Mouse (Mus musculus): ENCODE measurements around the gene Oscar. TPM values are rescaled to one million over a fixed set of nuclear protein-coding genes. Genes with fewer than 3 reads are reported as not detected.

The Oscar gene
- 0.18 and 0.31 TPM in 2 replicates for polyA plus RNA-seq (2014; fragmentation: Nextera tagmentation; extraction: Ambion mirVana)

DNA sequence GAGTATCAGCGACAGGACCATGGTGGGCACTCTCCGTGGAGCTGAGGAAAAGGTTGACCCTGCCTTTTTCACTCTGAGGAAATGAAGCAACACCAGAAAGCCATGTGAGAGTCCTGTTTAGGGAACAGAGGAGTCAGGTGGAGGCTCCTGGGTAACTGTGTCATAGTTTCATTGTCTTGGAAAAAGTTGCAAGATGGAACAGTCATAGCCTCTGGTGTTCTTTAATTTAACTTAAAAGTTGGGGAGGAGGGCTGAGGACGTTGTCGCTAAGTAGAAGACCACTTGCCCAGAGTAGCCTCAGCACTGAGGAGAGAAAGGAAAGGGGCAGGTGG is at the start of gene Oscar:
Gene Oscar, minus strand, starts transcription at position 101 of the 332 bp plus-strand sequence.
- no peak within 1 kb of the TSS for H3K27ac ChIP-seq (ENCODE audit: low read depth, low read length)
- H3K4me1 ChIP-seq (replicated peaks; ENCODE audit: control insufficient read depth, insufficient read depth, low read length): no peaks in the 10 kb centered on the region
- no peak within 1 kb of the TSS for H3K9ac ChIP-seq (ENCODE audit: low read depth, low read length)
- H3K4me2 ChIP-seq (replicated peaks; ENCODE audit: low read depth, low read length): no peak within 1 kb of the TSS
- H3K36me3 ChIP-seq (ENCODE audit: control insufficient read depth, insufficient read depth, low read length): no peaks in the 10 kb centered on the region
- no peaks in the 10 kb centered on the region for H3K9me3 ChIP-seq (ENCODE audit: control insufficient read depth, low read length)
- H3K27me3 ChIP-seq (ENCODE audit: control insufficient read depth, insufficient read depth, low read length): no peaks in the 10 kb centered on the region
- ATAC-seq (ENCODE audit: low FRiP score) (no peak), DNase-seq (ENCODE audit: low spot score) (no peak)
- WGBS: 75% methylated on average over 4 of the region's 4 CpGs
- no peak within 1 kb of the TSS for H3K4me3 ChIP-seq (ENCODE audit: low read depth, low read length)

DNA sequence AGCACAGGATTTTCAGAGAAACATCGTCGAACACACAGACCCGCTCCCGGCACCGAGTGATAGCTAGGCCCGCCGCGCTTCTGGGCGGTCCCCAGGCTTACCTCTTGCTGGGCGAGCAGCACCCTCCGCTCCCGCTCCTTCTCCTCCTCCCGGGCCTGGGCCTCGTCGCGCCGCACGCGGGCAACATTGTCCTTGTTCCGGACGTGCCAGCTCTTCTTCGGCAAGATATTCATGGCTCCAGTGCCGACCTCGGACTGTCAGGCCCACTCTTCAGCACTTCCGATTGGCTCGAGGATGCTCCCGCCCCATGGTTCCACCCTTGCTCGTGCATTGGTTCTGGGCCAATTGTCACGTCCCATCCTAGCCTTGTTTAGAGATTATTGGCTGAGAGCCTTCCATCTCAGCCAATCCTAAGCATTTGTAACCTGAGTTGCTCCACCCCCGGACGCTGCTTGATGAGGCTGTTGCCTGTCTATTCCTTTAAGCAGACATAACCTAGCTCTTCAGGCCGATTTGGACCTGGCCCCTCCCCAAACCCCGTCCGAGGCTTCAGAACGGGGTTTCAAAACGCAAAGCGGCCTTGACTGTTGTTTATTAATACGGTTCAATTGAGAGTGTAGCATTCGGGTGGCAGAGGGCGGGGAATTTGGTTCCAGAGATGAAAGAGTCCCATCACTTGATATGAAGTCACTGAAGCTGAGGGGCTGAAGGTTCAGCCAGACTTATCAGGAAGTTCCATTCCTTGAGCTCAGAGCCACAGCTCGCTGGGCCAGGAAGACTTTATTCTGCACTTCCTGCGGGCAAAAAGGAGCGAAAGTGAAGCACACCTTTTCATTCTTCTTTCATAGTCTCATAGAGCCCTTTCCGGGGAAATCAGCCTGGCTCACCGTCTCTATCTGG is 49.5 kb upstream of the Oscar start, which contains the start of gene Leng1:
Gene Leng1, minus strand, starts transcription at position 626 of the 900 bp plus-strand sequence.
- Histone ChIP-seq H3K36me3 (ENCODE audit: control insufficient read depth, insufficient read depth, low read length) (peaks cover 5% of the 10 kb centered on the region), H3K27ac (ENCODE audit: low read depth, low read length) (peak within 1 kb of the TSS; percentile 47; the same call in 1 of the 2 replicates), H3K9me3 (ENCODE audit: control insufficient read depth, low read length) (no peaks in the 10 kb centered on the region), H3K4me3 (ENCODE audit: low read depth, low read length) (peak within 1 kb of the TSS; percentile 61), H3K27me3 (ENCODE audit: control insufficient read depth, insufficient read depth, low read length) (no peaks in the 10 kb centered on the region), H3K9ac (ENCODE audit: low read depth, low read length) (peak within 1 kb of the TSS; percentile 66), H3K4me1 (replicated peaks; ENCODE audit: control insufficient read depth, insufficient read depth, low read length) (no peaks in the 10 kb centered on the region), H3K4me2 (replicated peaks; ENCODE audit: low read depth, low read length) (peak within 1 kb of the TSS; percentile 42)
- WGBS: 4% methylated on average over 45 of the region's 45 CpGs
- ATAC-seq (ENCODE audit: low FRiP score): peak; percentile 99
- peak; percentile 90 for DNase-seq (ENCODE audit: low spot score)

DNA sequence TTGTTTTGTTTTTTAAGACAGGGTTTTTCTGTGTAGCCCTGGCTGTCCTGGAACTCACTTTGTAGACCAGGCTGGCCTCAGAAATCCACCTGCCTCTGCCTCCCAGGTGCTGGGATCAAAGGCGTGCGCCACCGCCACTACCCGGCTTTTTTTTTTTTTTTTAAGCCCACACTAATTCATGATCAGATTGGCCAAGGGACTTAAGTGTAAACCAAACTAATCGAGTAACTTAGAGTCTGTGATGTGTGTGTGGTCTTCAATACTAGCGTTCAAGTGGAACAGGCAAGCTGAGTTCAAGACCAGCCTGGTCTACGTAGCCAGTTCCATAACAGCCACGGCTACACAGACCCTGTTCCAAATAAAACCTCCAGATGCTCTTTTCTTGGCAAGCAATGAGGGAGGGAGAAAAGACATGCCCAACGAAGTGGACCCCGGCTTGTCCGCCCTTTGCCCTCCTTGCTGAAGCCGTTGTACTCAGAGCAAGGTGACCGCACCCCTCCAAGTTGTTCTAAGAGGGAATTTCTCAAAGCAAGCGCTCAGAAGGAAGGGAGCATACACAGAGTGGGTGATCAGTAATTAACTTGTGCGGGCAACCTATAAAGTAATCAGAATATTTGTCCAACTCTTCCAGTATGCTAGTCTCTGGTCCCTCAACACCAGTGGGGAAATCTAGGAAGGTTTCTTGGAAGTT is 48.7 kb upstream of the Oscar start:
- no peaks in the 10 kb centered on the region for H3K27me3 ChIP-seq (ENCODE audit: control insufficient read depth, insufficient read depth, low read length)
- no peaks in the 10 kb centered on the region for H3K9me3 ChIP-seq (ENCODE audit: control insufficient read depth, low read length)
- peak; percentile 32 for ATAC-seq (ENCODE audit: low FRiP score)
- peak overlapping the region; percentile 61 for H3K4me3 ChIP-seq (ENCODE audit: low read depth, low read length)
- H3K4me2 ChIP-seq (replicated peaks; ENCODE audit: low read depth, low read length): peak overlapping the region; percentile 36
- peak; percentile 34 for DNase-seq (ENCODE audit: low spot score)
- no peaks in the 10 kb centered on the region for H3K4me1 ChIP-seq (replicated peaks; ENCODE audit: control insufficient read depth, insufficient read depth, low read length)
- H3K9ac ChIP-seq (ENCODE audit: low read depth, low read length): peak overlapping the region; percentile 66
- peaks cover 10% of the 10 kb centered on the region for H3K36me3 ChIP-seq (ENCODE audit: control insufficient read depth, insufficient read depth, low read length)
- 0 out of 2 replicates have a peak overlapping the region, but pooled peaks have one; percentile 47 for H3K27ac ChIP-seq (ENCODE audit: low read depth, low read length)
- WGBS: 33% methylated on average over 15 of the region's 15 CpGs

DNA sequence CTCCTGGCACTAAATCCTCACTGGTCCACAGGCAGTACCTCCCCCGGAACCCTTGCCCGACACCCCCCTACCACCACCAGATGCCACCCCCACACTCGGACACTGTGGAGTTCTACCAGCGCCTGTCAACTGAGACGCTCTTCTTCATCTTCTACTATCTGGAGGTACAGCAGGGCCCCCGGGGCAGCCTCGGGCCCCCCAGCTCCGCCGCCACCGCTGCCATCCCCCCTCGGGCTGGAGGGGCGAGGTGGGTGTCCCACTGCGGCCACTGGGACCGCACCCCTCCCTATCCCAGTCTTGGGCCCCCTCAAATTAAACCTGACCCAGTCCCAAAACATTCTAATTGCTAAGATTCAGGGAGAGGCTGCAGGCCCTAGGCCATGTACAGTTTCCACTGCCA is 42.6 kb upstream of the Oscar start:
- Histone ChIP-seq H3K27me3 (ENCODE audit: control insufficient read depth, insufficient read depth, low read length) (no peaks in the 10 kb centered on the region), H3K9me3 (ENCODE audit: control insufficient read depth, low read length) (no peaks in the 10 kb centered on the region), H3K9ac (ENCODE audit: low read depth, low read length) (no peak overlapping the region), H3K4me3 (ENCODE audit: low read depth, low read length) (no peak overlapping the region), H3K27ac (ENCODE audit: low read depth, low read length) (no peak overlapping the region), H3K4me1 (replicated peaks; ENCODE audit: control insufficient read depth, insufficient read depth, low read length) (no peaks in the 10 kb centered on the region), H3K4me2 (replicated peaks; ENCODE audit: low read depth, low read length) (no peak overlapping the region), H3K36me3 (ENCODE audit: control insufficient read depth, insufficient read depth, low read length) (peaks cover 40% of the 10 kb centered on the region)
- WGBS: 91% methylated on average over 14 of the region's 14 CpGs
- no peak for ATAC-seq (ENCODE audit: low FRiP score)
- DNase-seq (ENCODE audit: low spot score): no peak

DNA sequence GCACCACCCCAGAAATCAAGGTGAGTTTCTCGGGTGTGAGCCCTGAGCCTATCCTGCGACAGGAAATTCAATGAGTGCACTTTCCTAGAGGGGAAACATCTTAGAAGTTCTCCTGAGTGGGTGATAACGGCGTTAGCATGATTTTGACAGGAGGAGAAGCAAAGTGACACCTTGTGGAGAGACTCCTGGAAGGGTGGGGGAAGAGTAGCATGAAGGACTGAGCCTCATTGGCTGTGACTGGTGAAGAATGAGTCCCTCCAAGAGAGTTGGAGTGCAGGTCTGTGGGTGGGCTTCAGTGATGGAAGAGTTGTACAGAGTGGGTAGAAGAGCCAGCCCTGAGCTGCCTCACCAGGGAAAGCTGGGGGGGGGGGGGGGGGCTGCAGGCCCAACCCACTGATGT is 41.0 kb upstream of the Oscar start:
- H3K27ac ChIP-seq (ENCODE audit: low read depth, low read length): no peak overlapping the region
- H3K4me3 ChIP-seq (ENCODE audit: low read depth, low read length): no peak overlapping the region
- ATAC-seq (ENCODE audit: low FRiP score) (no peak), DNase-seq (ENCODE audit: low spot score) (no peak)
- peaks cover 45% of the 10 kb centered on the region for H3K36me3 ChIP-seq (ENCODE audit: control insufficient read depth, insufficient read depth, low read length)
- H3K4me2 ChIP-seq (replicated peaks; ENCODE audit: low read depth, low read length): no peak overlapping the region
- no peaks in the 10 kb centered on the region for H3K27me3 ChIP-seq (ENCODE audit: control insufficient read depth, insufficient read depth, low read length)
- WGBS: 92% methylated on average over 4 of the region's 4 CpGs
- H3K4me1 ChIP-seq (replicated peaks; ENCODE audit: control insufficient read depth, insufficient read depth, low read length): no peaks in the 10 kb centered on the region
- no peak overlapping the region for H3K9ac ChIP-seq (ENCODE audit: low read depth, low read length)
- no peaks in the 10 kb centered on the region for H3K9me3 ChIP-seq (ENCODE audit: control insufficient read depth, low read length)

- Histone ChIP-seq H3K27me3 (ENCODE audit: control insufficient read depth, insufficient read depth, low read length) (no peaks in the 10 kb centered on the region), H3K4me3 (ENCODE audit: low read depth, low read length) (peak overlapping the region; percentile 81), H3K9me3 (ENCODE audit: control insufficient read depth, low read length) (no peaks in the 10 kb centered on the region), H3K27ac (ENCODE audit: low read depth, low read length) (no peak overlapping the region), H3K36me3 (ENCODE audit: control insufficient read depth, insufficient read depth, low read length) (no peaks in the 10 kb centered on the region), H3K9ac (ENCODE audit: low read depth, low read length) (peak overlapping the region; percentile 89), H3K4me2 (replicated peaks; ENCODE audit: low read depth, low read length) (peak overlapping the region; percentile 69), H3K4me1 (replicated peaks; ENCODE audit: control insufficient read depth, insufficient read depth, low read length) (peaks cover 10% of the 10 kb centered on the region; the same call in 1 of the 2 replicates)
- ATAC-seq (ENCODE audit: low FRiP score) (no peak), DNase-seq (ENCODE audit: low spot score) (no peak)
- WGBS: 77% methylated on average over 4 of the region's 4 CpGs
Observed at GRCm38 (mm10) chr7:3646641-3647040, 30.7 kb upstream of the Oscar start.

DNA sequence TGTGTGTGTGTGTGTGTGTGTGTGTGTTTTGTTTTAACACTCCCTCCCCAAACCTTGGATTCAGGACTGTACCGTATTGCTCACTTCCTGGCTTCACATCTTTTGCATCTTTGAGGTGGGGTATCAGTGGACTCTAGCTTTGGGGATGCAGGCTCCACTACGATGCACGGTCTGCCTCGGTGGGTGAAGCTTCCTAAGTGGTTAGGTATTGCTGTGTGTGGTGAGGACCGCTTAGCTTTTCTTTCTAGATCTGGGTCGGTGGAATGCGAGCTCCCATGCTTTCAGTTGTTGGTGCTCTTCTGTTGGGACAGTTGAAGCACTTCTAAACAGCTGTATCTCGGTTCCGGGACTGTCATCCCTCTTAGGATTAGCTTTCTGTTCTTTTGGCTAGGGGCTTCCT is 30.2 kb upstream of the Oscar start:
- Histone ChIP-seq H3K9me3 (ENCODE audit: control insufficient read depth, low read length) (no peaks in the 10 kb centered on the region), H3K4me1 (replicated peaks; ENCODE audit: control insufficient read depth, insufficient read depth, low read length) (peaks cover 10% of the 10 kb centered on the region; the same call in 1 of the 2 replicates), H3K27ac (ENCODE audit: low read depth, low read length) (no peak overlapping the region), H3K4me3 (ENCODE audit: low read depth, low read length) (peak overlapping the region; percentile 81), H3K4me2 (replicated peaks; ENCODE audit: low read depth, low read length) (peak overlapping the region; percentile 69), H3K36me3 (ENCODE audit: control insufficient read depth, insufficient read depth, low read length) (no peaks in the 10 kb centered on the region), H3K27me3 (ENCODE audit: control insufficient read depth, insufficient read depth, low read length) (no peaks in the 10 kb centered on the region), H3K9ac (ENCODE audit: low read depth, low read length) (peak overlapping the region; percentile 89)
- ATAC-seq (ENCODE audit: low FRiP score) (no peak), DNase-seq (ENCODE audit: low spot score) (no peak)
- WGBS: 45% methylated on average over 9 of the region's 9 CpGs

DNA sequence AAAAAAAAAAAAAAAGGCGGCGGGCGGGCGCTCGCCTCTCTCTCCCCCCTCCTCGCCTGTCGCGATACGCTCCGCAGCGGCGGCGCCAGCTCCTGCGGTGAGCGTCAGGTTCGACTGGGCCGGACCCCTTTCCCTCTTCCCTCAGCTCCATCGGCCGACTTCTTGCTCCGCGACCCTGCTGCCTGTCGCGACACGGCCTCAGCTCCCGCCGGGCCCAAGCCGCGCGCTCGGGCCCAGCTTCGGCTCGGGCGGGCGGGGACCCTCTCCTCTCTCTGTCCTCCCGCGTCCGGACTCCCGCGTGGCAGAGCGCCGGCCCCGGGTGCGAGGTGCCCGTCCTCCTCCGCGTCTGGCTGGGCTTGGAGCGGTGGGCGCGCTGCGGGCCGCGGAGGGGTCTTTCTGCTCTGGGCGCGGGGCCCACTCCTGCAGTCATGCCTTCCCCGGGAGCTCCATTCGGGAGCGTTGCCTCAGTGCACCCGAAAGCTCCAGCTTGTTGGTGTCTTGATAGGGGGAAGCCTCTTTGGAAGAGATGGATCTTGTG is 29.6 kb upstream of the Oscar start:
- H3K36me3 ChIP-seq (ENCODE audit: control insufficient read depth, insufficient read depth, low read length): 0 out of 2 replicates have a peak, but pooled peaks cover under 1% of the 10 kb centered on the region
- H3K27me3 ChIP-seq (ENCODE audit: control insufficient read depth, insufficient read depth, low read length): no peaks in the 10 kb centered on the region
- H3K9me3 ChIP-seq (ENCODE audit: control insufficient read depth, low read length): no peaks in the 10 kb centered on the region
- H3K9ac ChIP-seq (ENCODE audit: low read depth, low read length): peak overlapping the region; percentile 89
- ATAC-seq (ENCODE audit: low FRiP score): peak; percentile 4; the same call in 1 of the 2 replicates
- no peak for DNase-seq (ENCODE audit: low spot score)
- H3K4me1 ChIP-seq (replicated peaks; ENCODE audit: control insufficient read depth, insufficient read depth, low read length): peaks cover 10% of the 10 kb centered on the region; the same call in 1 of the 2 replicates
- H3K4me2 ChIP-seq (replicated peaks; ENCODE audit: low read depth, low read length): peak overlapping the region; percentile 69
- WGBS: 1% methylated on average over 45 of the region's 58 CpGs
- peak overlapping the region; percentile 97 for H3K27ac ChIP-seq (ENCODE audit: low read depth, low read length)
- H3K4me3 ChIP-seq (ENCODE audit: low read depth, low read length): peak overlapping the region; percentile 81
